Comparison of ENCODE assay signal across 30 mouse cellular contexts in the genomic region with DNA sequence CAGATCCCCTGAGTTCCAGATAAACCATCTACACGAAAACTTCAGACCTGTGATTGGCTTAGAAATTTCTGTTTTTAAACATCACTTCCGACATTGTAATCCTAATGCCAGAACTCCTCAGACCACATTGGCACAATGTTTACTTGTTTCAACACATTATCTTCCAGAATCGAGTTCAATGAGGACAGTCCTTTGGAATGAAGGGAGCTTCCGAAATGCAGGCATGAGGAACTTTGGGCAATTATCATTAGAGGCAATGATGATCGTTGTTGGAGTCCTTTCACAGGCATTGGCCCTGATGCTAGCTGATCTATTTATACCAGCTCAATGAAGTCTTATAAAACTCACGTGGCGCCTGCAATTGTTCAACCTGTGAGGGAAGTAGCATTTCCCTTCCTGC.
"Had no signal": no experiment of that assay in that cellular context is flagged by ENCODE, and none has a peak within 500 bp of the region (broad histone marks: within the 10 kb centered on the region; RNA-seq: fewer than 3 reads in every experiment).

No protein-coding gene starts in this region.

- H3K27me3 ChIP-seq: limb, embryonic 12.5 days; limb, embryonic 13.5 days; limb, embryonic 15.5 days; liver, embryonic 12.5 days; liver, embryonic 13.5 days; liver, embryonic 15.5 days; lung, embryonic 15.5 days; megakaryocyte, embryonic 14.5 days; midbrain, embryonic 12.5 days; midbrain, embryonic 13.5 days; midbrain, embryonic 15.5 days; neural tube, embryonic 12.5 days; neural tube, embryonic 13.5 days had no signal

- ATAC-seq: liver, embryonic 12.5 days; liver, postnatal 0 days; lung, postnatal 0 days; midbrain, embryonic 13.5 days; midbrain, embryonic 15.5 days; midbrain, embryonic 16.5 days had no signal

- H3K4me3 ChIP-seq: limb, embryonic 10.5 days; limb, embryonic 12.5 days; limb, embryonic 13.5 days; limb, embryonic 15.5 days; liver, embryonic 12.5 days; liver, embryonic 13.5 days; liver, embryonic 15.5 days; lung, embryonic 15.5 days; megakaryocyte, embryonic 14.5 days; midbrain, embryonic 10.5 days; midbrain, embryonic 12.5 days; midbrain, embryonic 13.5 days; midbrain, embryonic 15.5 days; myocyte; neural tube, embryonic 12.5 days; neural tube, embryonic 13.5 days had no signal

- H3K4me1 ChIP-seq: limb, embryonic 12.5 days; limb, embryonic 13.5 days; limb, embryonic 15.5 days; liver, embryonic 12.5 days; liver, embryonic 13.5 days; liver, embryonic 15.5 days; lung, embryonic 15.5 days; megakaryocyte, embryonic 14.5 days; midbrain, embryonic 12.5 days; midbrain, embryonic 13.5 days; midbrain, embryonic 15.5 days; neural tube, embryonic 12.5 days; neural tube, embryonic 13.5 days had no signal

- H3K27ac ChIP-seq: limb, embryonic 10.5 days; limb, embryonic 12.5 days; limb, embryonic 13.5 days; limb, embryonic 15.5 days; liver, embryonic 12.5 days; liver, embryonic 13.5 days; liver, embryonic 14.5 days; liver, embryonic 15.5 days; lung, embryonic 15.5 days; macrophage; midbrain, embryonic 10.5 days; midbrain, embryonic 12.5 days; midbrain, embryonic 13.5 days; midbrain, embryonic 15.5 days; neural tube, embryonic 12.5 days; neural tube, embryonic 13.5 days had no signal

- H3K9me3 ChIP-seq: limb, embryonic 10.5 days; limb, embryonic 12.5 days; limb, embryonic 13.5 days; limb, embryonic 15.5 days; liver, embryonic 12.5 days; liver, embryonic 13.5 days; liver, embryonic 15.5 days; lung, embryonic 15.5 days; midbrain, embryonic 10.5 days; midbrain, embryonic 12.5 days; midbrain, embryonic 13.5 days; midbrain, embryonic 15.5 days; neural tube, embryonic 12.5 days; neural tube, embryonic 13.5 days had no signal

- H3K36me3 ChIP-seq: limb, embryonic 10.5 days; limb, embryonic 12.5 days; limb, embryonic 13.5 days; limb, embryonic 15.5 days; liver, embryonic 12.5 days; liver, embryonic 13.5 days; liver, embryonic 15.5 days; lung, embryonic 15.5 days; midbrain, embryonic 10.5 days; midbrain, embryonic 12.5 days; midbrain, embryonic 13.5 days; midbrain, embryonic 15.5 days; neural tube, embryonic 12.5 days; neural tube, embryonic 13.5 days had no signal

- H3K9ac ChIP-seq: limb, embryonic 12.5 days; limb, embryonic 13.5 days; limb, embryonic 15.5 days; liver, embryonic 12.5 days; liver, embryonic 13.5 days; liver, embryonic 14.5 days; liver, embryonic 15.5 days; liver, postnatal 0 days; lung, embryonic 14.5 days; lung, embryonic 15.5 days; midbrain, embryonic 12.5 days; midbrain, embryonic 13.5 days; midbrain, embryonic 15.5 days; neural tube, embryonic 12.5 days; neural tube, embryonic 13.5 days had no signal

- DNase-seq: left cerebral cortex, postnatal 4 days; liver, embryonic 13.5 days; liver, postnatal 0 days; lung, adult 18-20 months; lung, adult 2 months; lung, embryonic 14.5 days; lung, postnatal 10 days; lung, postnatal 14 days; lung, postnatal 36 days; lung, postnatal 4 days; midbrain, embryonic 14.5 days had no signal
